ENCODE assay signal across 23 mouse cellular contexts in genomic region chr6:116082239-116082638, GRCm38 (mm10).
DNase-seq lines count a peak whose midpoint lies in the region; ATAC-seq and TF ChIP-seq lines count a peak whose summit lies in the region.
"Had no signal": no experiment of that assay in that cellular context is flagged by ENCODE, and none has a peak within 500 bp of the region (broad histone marks: within the 10 kb centered on the region; RNA-seq: fewer than 3 reads in every experiment).

No protein-coding gene starts in this region.

- ATAC-seq in liver, postnatal 0 days = no peak
- ATAC-seq: activated CD4-positive, CD25-positive, alpha-beta regulatory T cell, adult 4 months; CD4-positive, CD25-positive, alpha-beta regulatory T cell, adult 4 months; forebrain, embryonic 13.5 days; forebrain, embryonic 15.5 days; Patski had no signal

- DNase-seq in heart, adult 11 months = peak; percentile 43
- no peak for DNase-seq in heart, postnatal 10 days
- peak; percentile 53 for DNase-seq in liver, adult 2 months (ENCODE audit: extremely low read depth, low read depth, low spot score)
- no peak for DNase-seq in liver, postnatal 0 days
- DNase-seq: adrenal gland, adult 8-10 months; adrenal gland, postnatal 14 days; adrenal gland, postnatal 36 days; B cell, adult 2 months; cerebellum, adult 11-12 months; cerebellum, adult 2 months; cerebellum, adult 9-10 months; cerebellum, postnatal 10 days; cerebellum, postnatal 25 days had no signal

- no peaks in the 10 kb centered on the region for H3K36me3 ChIP-seq in liver, adult 2 months (ENCODE audit: control insufficient read depth, insufficient read depth, low read length)
- H3K36me3 ChIP-seq in liver, postnatal 0 days (replicated peaks; ENCODE audit: insufficient read depth, low read length) = no peaks in the 10 kb centered on the region
- H3K36me3 ChIP-seq in small intestine, adult 2 months (ENCODE audit: control insufficient read depth, insufficient read depth, low read length) = no peaks in the 10 kb centered on the region
- H3K36me3 ChIP-seq: embryonic facial prominence, embryonic 10.5 days; embryonic facial prominence, embryonic 12.5 days; forebrain, embryonic 15.5 days; G1E had no signal

- H3K27me3 ChIP-seq in liver, adult 2 months (ENCODE audit: control insufficient read depth, insufficient read depth, low read length) = no peaks in the 10 kb centered on the region
- no peaks in the 10 kb centered on the region for H3K27me3 ChIP-seq in liver, postnatal 0 days (ENCODE audit: insufficient read depth, low read length)
- H3K27me3 ChIP-seq in small intestine, adult 2 months (ENCODE audit: control insufficient read depth, insufficient read depth, low read length) = no peaks in the 10 kb centered on the region
- H3K27me3 ChIP-seq: CH12.LX; embryonic facial prominence, embryonic 12.5 days; forebrain, embryonic 13.5 days; forebrain, embryonic 15.5 days; Patski had no signal

- H3K4me1 ChIP-seq in liver, adult 2 months (ENCODE audit: control insufficient read depth, insufficient read depth, low read length) = peaks cover 26% of the 10 kb centered on the region
- H3K4me1 ChIP-seq in liver, postnatal 0 days (ENCODE audit: insufficient read depth) = no peaks in the 10 kb centered on the region
- peaks cover 4% of the 10 kb centered on the region; the same call in 1 of the 2 replicates for H3K4me1 ChIP-seq in small intestine, adult 2 months (ENCODE audit: control insufficient read depth, insufficient read depth, insufficient read length, low read length)
- H3K4me1 ChIP-seq: embryonic facial prominence, embryonic 10.5 days; embryonic facial prominence, embryonic 12.5 days; forebrain, embryonic 13.5 days; forebrain, embryonic 15.5 days had no signal

- TF ChIP-seq POLR2A in liver, adult 2 months (IDR thresholded peaks at IDR 0.05; ENCODE audit: extremely low read depth, insufficient read depth, low read length) = no peak
- no peak for TF ChIP-seq POLR2A in small intestine, adult 2 months (IDR thresholded peaks at IDR 0.05; ENCODE audit: low read depth, low read length)

- 96% methylated on average over 1 of the region's 1 CpGs for WGBS in liver, adult 2 months
- WGBS in liver, postnatal 0 days (ENCODE audit: insufficient replicate concordance) = 73% methylated on average over 1 of the region's 1 CpGs
- WGBS in small intestine, adult 2 months = 85% methylated on average over 1 of the region's 1 CpGs

- no peak for TF ChIP-seq EP300 in liver, postnatal 0 days (IDR thresholded peaks at IDR 0.05; ENCODE audit: low read depth)

- peaks cover 10% of the 10 kb centered on the region; the same call in 1 of the 2 replicates for H3K79me2 ChIP-seq in liver, adult 2 months (ENCODE audit: control insufficient read depth, insufficient read depth, low read length)

- H3K9ac ChIP-seq in liver, adult 2 months (ENCODE audit: low read depth, low read length) = no peak overlapping the region
- no peak overlapping the region for H3K9ac ChIP-seq in liver, postnatal 0 days (replicated peaks)
- H3K9ac ChIP-seq: embryonic facial prominence, embryonic 12.5 days; forebrain, embryonic 13.5 days; forebrain, embryonic 15.5 days had no signal

- H3K4me3 ChIP-seq in liver, adult 2 months (ENCODE audit: insufficient read depth, low read depth, low read length) = no peak overlapping the region
- no peak overlapping the region for H3K4me3 ChIP-seq in liver, postnatal 0 days (ENCODE audit: low read depth, low read length)
- H3K4me3 ChIP-seq in small intestine, adult 2 months (ENCODE audit: low read depth, low read length) = no peak overlapping the region
- H3K4me3 ChIP-seq: embryonic facial prominence, embryonic 10.5 days; embryonic facial prominence, embryonic 12.5 days; forebrain, embryonic 13.5 days; forebrain, embryonic 15.5 days had no signal

- H3K4me2 ChIP-seq in liver, postnatal 0 days (ENCODE audit: low read depth, low read length) = no peak overlapping the region
- H3K4me2 ChIP-seq: embryonic facial prominence, embryonic 12.5 days; forebrain, embryonic 13.5 days; forebrain, embryonic 15.5 days had no signal

- no peak overlapping the region; the same call in 1 of the 2 replicates for H3K27ac ChIP-seq in liver, adult 2 months (replicated peaks; ENCODE audit: insufficient read depth, low read depth, low read length)
- no peak overlapping the region for H3K27ac ChIP-seq in liver, postnatal 0 days (ENCODE audit: low read depth)
- peak overlapping the region; percentile 52; the same call in 1 of the 2 replicates for H3K27ac ChIP-seq in small intestine, adult 2 months (ENCODE audit: insufficient read depth, low read depth, low read length)
- H3K27ac ChIP-seq: embryonic facial prominence, embryonic 10.5 days; embryonic facial prominence, embryonic 12.5 days; forebrain, embryonic 13.5 days; forebrain, embryonic 15.5 days had no signal

- TF ChIP-seq CTCF in liver, adult 2 months (IDR thresholded peaks at IDR 0.05; ENCODE audit: low read depth, low read length) = no peak
- no peak for TF ChIP-seq CTCF in liver, postnatal 0 days (IDR thresholded peaks at IDR 0.05; ENCODE audit: low read depth)
- TF ChIP-seq CTCF in small intestine, adult 2 months (IDR thresholded peaks at IDR 0.05; ENCODE audit: extremely low read depth, insufficient read length, insufficient replicate concordance, low read depth, low read length) = no peak

- intact Hi-C loops in heart, postnatal 10 days (cut with DNase I) = no loop called here

- no peaks in the 10 kb centered on the region for H3K9me3 ChIP-seq in liver, postnatal 0 days (ENCODE audit: low read length)
- H3K9me3 ChIP-seq: embryonic facial prominence, embryonic 10.5 days; embryonic facial prominence, embryonic 12.5 days; forebrain, embryonic 13.5 days; forebrain, embryonic 15.5 days; G1E had no signal

Comparison
In these comparisons a context has a peak if more than half of its experiments do, and no peak if none do; other contexts are left out.
1. DNase-seq: peak in heart, adult 11 months (single experiment) and liver, adult 2 months (single experiment); none in heart, postnatal 10 days (0 of 2) and liver, postnatal 0 days (single experiment).